Mouse (Mus musculus) CH12F3 (cell line): ENCODE measurements at regions not wholly inside any gene's neighbourhood (a gene's known extent, or its start where the extent isn't known, plus 50 kb on each side); places are given as distances from the start of the nearest gene placed in this dataset.
"Not testable (repeated sequence)": the region's sequence is repeated elsewhere in the genome, so short reads cannot be mapped to it uniquely, and the experiment has no call there.

ENCODE experiments used
- in situ Hi-C: fragments of 300-500 bp; cut with MboI; formaldehyde crosslinking; loops from 2 replicates; pipeline ENCODE4 v1.14.3; 2020; ENCODE audit warnings: low sequenced_read_pairs

DNA sequence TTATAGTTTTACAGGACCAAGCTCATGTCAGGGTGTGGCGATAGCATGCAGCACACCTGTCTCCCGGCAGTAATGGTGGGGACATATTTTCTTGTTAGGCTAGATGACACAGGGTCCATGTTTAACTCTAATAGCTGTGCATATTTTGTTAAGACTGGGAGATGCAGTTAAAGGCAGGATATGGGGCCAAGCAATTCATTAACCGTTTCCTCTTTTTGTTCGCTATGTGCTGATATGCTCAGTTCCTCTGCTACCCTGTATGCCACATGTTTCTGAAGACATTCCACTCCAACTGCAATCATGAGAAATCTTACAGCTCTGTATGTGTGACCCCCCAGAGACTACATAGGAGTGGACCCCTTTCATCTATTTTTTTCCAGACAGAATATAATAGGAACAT is 104.0 kb upstream of the Stt3b start:
- in situ Hi-C loops = no loop called here

GRCm38 (mm10) chr9:115422786-115423185 is 112.6 kb upstream of the Stt3b start:
- in situ Hi-C loops = no loop called here

DNA sequence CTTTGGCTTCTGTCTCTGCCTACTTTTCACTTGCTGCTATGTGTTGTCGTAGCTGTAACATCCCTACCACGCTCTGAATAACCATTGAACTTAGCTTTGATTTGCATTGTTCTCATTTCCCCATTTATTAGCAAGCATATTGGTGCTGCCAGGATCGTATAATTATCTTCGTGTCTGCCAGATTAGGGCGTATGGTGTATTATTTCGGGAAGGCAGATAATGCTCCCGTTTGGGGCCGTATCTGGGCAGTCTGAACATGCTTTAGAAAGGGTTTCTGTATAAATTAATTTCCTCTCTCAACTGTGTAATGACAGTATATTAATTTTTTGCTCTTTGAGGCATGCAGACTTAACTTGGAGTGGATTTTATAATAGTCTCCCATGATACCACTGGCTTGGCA is 116.5 kb upstream of the Stt3b start:
- in situ Hi-C loops = no loop called here

DNA sequence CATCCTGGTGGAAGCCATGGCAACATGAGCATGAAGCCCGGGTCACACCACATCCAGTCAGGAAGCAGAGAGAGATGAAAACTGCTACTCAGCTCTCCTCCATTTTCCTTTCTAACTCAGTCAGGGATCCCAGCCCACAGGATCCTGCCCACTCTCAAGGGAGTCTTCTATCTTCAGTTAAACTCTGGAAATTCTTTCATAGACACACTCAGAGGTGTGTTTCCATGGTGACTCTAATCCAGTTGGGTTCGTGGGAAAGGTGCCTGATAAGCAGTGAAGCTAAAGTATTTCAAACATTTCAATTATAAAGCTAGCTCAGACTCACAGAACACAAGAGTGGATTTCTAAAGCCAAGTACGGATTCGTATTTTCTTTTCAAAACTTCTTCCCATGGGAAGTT is 120.0 kb upstream of the Stt3b start:
- in situ Hi-C loops = no loop called here

DNA sequence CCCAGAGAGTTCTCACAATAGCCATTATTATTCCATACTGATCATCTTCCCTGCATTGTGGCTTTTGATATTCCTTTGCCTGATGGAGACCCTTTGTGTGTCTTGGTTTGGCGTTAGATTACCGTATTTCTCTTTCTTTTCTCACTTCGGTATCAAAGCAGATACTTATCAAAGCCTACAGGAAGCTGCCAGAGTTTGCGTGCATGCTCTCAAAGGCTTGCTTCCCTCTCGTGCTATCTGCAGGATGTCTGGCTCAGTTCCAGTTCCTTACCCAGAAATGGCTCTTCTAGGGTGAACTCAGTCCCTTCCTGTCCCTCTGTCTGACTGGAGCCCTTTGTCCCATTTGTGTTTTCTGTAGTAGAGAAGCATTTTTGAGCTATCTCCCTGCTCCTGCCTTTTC is 124.5 kb upstream of the Stt3b start:
- in situ Hi-C loops = no loop called here

- in situ Hi-C loops = no loop called here
Measured at GRCm38 (mm10) chr9:115436301-115436700, 126.1 kb upstream of the Stt3b start.

DNA sequence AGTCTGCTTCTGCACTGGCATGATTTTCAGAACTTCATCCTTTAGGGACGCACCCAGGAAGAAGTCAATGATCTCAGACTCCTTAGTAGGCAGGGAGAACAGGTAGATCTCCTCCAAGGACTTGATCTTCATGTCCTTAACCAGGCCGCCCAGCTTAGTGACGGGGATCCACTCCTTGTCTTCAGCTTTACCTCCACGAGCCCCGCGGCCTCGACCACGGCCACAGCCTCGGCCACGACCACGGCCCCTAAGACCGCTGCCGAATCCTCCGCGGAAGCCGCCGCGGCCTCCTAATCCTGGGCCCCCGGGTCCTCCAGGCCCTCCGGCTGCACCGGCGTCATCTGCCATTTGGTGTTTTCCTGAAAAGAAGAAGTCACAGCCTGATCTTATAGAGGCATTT is 128.0 kb upstream of the Stt3b start:
- in situ Hi-C loops = not testable (repeated sequence)

- in situ Hi-C loops = no loop called here
Measured at GRCm38 (mm10) chr9:115446681-115447080, 136.5 kb upstream of the Stt3b start.

GRCm38 (mm10) chr9:115450741-115451320 is 140.6 kb upstream of the Stt3b start:
- in situ Hi-C loops = no loop called here

GRCm38 (mm10) chr9:115454771-115455170 is 144.6 kb upstream of the Stt3b start:
- in situ Hi-C loops = no loop called here

- in situ Hi-C loops = no loop called here
Measured at GRCm38 (mm10) chr9:115456121-115456520, 145.9 kb upstream of the Stt3b start.

DNA sequence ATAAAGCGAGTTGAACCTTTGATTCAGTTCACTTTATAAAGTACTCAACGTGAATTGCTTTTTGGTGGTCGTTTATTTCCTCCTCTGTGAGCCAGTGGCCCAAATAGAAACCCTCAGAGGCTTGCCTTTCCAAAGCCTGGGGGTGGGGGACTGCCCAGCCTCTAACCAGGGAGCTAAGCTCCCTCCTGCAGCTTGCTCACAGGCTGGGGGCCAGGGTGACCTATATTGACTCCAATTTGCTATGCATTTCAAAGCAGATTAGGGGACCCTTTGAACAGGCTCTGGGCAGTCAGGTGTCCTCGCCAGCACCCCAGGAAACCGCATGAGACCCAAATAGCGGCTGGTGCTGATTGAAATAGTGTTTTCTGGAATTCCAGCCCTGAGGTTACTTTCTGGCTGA is 146.4 kb upstream of the Stt3b start:
- in situ Hi-C loops = no loop called here

GRCm38 (mm10) chr9:115457889-115458710 is 147.9 kb upstream of the Stt3b start:
- in situ Hi-C loops = no loop called here

DNA sequence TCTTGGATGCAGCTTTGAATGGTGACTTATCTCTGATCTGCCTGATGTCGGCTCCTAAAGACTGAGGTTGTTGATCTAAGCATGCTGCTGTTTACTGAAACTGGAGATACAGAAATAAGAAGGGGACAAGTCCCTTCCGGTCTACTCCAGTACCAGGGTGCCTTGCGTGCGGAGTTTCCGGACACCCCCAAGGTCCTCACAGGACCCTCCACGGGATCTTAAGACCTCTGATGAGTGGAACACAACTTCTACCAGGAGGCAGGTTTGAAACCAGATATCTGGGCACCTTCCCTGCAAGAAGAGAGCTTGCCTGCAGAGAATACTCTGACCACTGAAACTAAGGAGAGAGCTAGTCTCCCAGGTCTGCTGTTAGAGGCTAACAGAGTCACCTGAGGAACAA is 148.9 kb upstream of the Stt3b start:
- in situ Hi-C loops = not testable (repeated sequence)

GRCm38 (mm10) chr9:115465326-115465725 is 155.1 kb upstream of the Stt3b start:
- in situ Hi-C loops = no loop called here

DNA sequence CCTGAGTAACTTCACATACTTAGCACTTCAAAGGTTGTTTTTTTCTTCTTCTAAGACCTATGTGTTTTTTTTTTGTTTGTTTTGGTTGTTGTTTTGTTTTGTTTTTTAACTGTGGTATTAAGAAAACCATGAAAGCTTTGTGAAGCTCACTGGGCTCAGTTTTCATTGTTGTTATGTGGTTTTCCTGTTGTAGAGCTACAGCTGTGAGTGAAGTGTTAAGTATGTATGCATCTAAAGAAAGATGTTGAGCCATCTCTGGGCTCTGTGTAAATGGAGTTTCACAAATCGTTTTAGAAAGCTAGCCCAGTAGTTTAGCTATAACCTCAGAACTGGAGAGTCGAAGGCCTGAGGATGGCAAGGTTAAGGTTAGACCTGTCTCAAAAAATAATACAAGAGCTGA is 158.4 kb upstream of the Stt3b start:
- in situ Hi-C loops = no loop called here

GRCm38 (mm10) chr9:115471582-115471981 is 161.4 kb upstream of the Stt3b start:
- in situ Hi-C loops = no loop called here

DNA sequence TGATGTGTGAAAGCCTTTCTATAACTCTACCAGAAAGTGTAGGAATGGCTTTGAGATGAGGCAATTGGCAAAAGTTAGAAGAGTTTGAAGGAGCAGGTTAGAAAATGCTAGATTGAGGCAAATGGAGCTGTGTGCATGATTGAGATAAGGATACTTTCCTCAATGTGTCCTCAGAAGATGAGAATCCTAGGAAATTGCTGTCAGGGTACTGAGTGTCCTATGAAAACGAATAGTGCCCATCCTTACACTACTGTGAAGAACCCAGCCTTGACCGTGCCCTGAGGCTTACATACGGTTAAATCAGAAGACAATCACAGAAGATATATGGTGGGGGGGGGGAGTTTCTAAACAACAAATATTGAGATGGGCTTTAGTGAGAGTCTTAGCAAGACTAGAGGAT is 162.8 kb upstream of the Stt3b start:
- in situ Hi-C loops = no loop called here

- in situ Hi-C loops = no loop called here
Measured at GRCm38 (mm10) chr9:115473847-115474246, 163.6 kb upstream of the Stt3b start.

GRCm38 (mm10) chr9:115474342-115474741 is 164.1 kb upstream of the Stt3b start:
- in situ Hi-C loops = no loop called here

DNA sequence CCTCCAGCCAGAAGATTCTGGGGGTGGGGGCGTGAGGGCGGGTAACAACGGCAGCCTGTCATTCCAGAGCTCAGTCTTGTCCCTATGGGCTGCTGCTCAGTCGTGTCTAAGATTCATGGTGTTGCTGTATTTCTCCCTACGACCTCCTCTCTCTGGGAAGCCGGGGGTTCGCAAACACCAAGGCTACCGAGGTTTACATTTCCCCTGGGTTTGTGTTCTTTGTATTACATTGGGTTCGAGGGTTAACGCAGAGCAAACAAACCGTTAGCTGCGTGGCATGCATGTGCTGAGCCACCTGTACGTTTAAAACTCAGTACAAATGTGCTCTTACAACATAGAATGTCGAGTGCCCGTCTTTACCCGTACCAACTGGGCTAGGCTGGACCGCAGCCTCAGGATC is 166.0 kb upstream of the Stt3b start:
- in situ Hi-C loops = no loop called here

DNA sequence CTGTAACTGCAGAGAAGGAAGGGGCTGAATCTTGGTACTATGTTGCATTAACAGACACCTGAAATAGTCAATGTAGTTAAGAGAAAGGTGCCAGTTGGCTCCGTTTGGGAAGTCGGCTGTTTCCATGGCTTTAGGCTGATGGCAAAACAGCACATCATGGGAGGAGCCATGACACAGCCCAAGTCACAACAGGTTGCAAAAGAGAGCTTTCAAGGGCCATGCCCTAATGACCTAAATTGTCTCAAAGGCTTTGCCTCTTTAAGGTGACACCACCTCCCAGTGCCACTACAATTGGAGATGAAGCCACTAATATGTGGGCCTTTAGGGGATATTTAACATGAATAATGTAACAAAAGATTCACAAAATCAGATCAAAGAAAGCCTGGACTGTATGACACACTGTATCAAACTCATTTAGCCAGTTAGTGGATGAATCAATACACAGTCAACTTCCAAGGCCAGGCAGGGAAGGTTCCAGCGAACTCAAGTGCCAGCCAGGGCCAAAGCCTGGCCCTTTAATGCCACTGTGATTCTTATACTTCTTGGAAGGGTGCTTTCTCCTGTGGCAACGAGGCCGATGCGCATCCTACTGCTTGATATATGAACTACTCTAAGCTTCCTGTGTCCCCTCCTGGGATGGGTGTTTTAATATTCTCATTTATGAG is 167.5 kb upstream of the Stt3b start:
- in situ Hi-C loops = no loop called here
